ENCODE assay signal across 26 mouse cellular contexts in genomic region chr2:59462086-59462485, GRCm38 (mm10). TPM values are rescaled to one million over a fixed set of nuclear protein-coding genes. Genes with fewer than 3 reads are reported as not detected.
"Had no signal": no experiment of that assay in that cellular context is flagged by ENCODE, and none has a peak within 500 bp of the region (broad histone marks: within the 10 kb centered on the region; RNA-seq: fewer than 3 reads in every experiment).

No protein-coding gene starts in this region.

- H3K4me1 ChIP-seq: limb, embryonic 12.5 days; limb, embryonic 15.5 days; megakaryocyte, embryonic 14.5 days; midbrain, embryonic 15.5 days had no signal

- H3K27ac ChIP-seq: limb, embryonic 12.5 days; limb, embryonic 15.5 days; liver, embryonic 14.5 days; midbrain, embryonic 10.5 days; midbrain, embryonic 15.5 days; neural tube, embryonic 13.5 days; stomach, postnatal 0 days had no signal

- H3K4me3 ChIP-seq: limb, embryonic 12.5 days; limb, embryonic 15.5 days; megakaryocyte, embryonic 14.5 days; midbrain, embryonic 10.5 days; midbrain, embryonic 15.5 days; myocyte; neural tube, embryonic 13.5 days had no signal

- ATAC-seq: liver, postnatal 0 days; midbrain, embryonic 15.5 days had no signal

- H3K36me3 ChIP-seq: limb, embryonic 12.5 days; limb, embryonic 15.5 days; midbrain, embryonic 10.5 days; midbrain, embryonic 15.5 days; neural tube, embryonic 13.5 days had no signal

- DNase-seq: kidney, adult 18-20 months; kidney, adult 9 months; kidney, postnatal 14 days; kidney, postnatal 4 days; left cerebral cortex, postnatal 4 days; liver, postnatal 0 days; lung, embryonic 14.5 days; lung, postnatal 10 days; lung, postnatal 36 days; retina, postnatal 1 day; right cerebral cortex, postnatal 25 days; thymus, adult 2 months; thymus, postnatal 14 days; thymus, postnatal 4 days had no signal

- H3K4me2 ChIP-seq: limb, embryonic 12.5 days; limb, embryonic 15.5 days; liver, embryonic 11.5 days; lung, embryonic 14.5 days; midbrain, embryonic 15.5 days; neural tube, embryonic 13.5 days had no signal

- H3K27me3 ChIP-seq: limb, embryonic 12.5 days; limb, embryonic 15.5 days; megakaryocyte, embryonic 14.5 days; midbrain, embryonic 15.5 days; neural tube, embryonic 13.5 days had no signal

- H3K9ac ChIP-seq: limb, embryonic 12.5 days; limb, embryonic 15.5 days; liver, embryonic 14.5 days; liver, postnatal 0 days; lung, embryonic 14.5 days; midbrain, embryonic 15.5 days; neural tube, embryonic 13.5 days had no signal

- H3K9me3 ChIP-seq: limb, embryonic 15.5 days; midbrain, embryonic 15.5 days; neural tube, embryonic 13.5 days had no signal

RNA-seq across cellular contexts. Expression of gene Dapl1, which starts 22.4 kb away (rescaled TPM):
- total RNA-seq: layer of hippocampus, adult 18-20 months; layer of hippocampus, postnatal 14 days had no signal
- polyA plus RNA-seq: liver, embryonic 14.5 days; liver, postnatal 0 days; myocyte; neural tube, embryonic 13.5 days had no signal
